Mouse (Mus musculus) limb, embryonic 14.5 days (tissue): ENCODE data around the gene Cdadc1. TPM values are rescaled to one million over a fixed set of nuclear protein-coding genes. Genes with fewer than 3 reads are reported as not detected.

Source experiments
- ATAC-seq: fragments of 200-750 bp; cut with Nextera tagmentation; 2 replicates; pipeline ENCODE4 v1.8.0; 2017; ENCODE audit warnings: low read depth, moderate number of reproducible peaks, moderate TSS enrichment; ENCODE audit not compliant: low FRiP score
- DNase-seq: peaks from one replicate; pipeline ENCODE4 v3.0.0-alpha.2; 2015; ENCODE audit warnings: low spot score
- H3K27ac ChIP-seq: fragments of 300-500 bp; sonication (generic); replicated peaks from 2 replicates; pipeline ENCODE4 v1.5.1; 2014; ENCODE audit warnings: low read depth, mild to moderate bottlenecking, low read length, moderate library complexity, mixed read lengths
- H3K27me3 ChIP-seq: fragments of 300-500 bp; sonication (generic); 2 replicates; pipeline ENCODE4 v1.6.1; 2014; ENCODE audit warnings: low read length, mixed read lengths; ENCODE audit not compliant: control insufficient read depth, insufficient read depth
- H3K36me3 ChIP-seq: fragments of 300-500 bp; sonication (generic); 2 replicates; pipeline ENCODE4 v1.6.1; 2014; ENCODE audit warnings: mild to moderate bottlenecking, low read length, moderate library complexity, mixed read lengths; ENCODE audit not compliant: control insufficient read depth, insufficient read depth
- H3K4me1 ChIP-seq: fragments of 300-500 bp; sonication (generic); 2 replicates; pipeline ENCODE4 v1.6.1; 2014; ENCODE audit warnings: antibody characterized with exemption, low read length, mixed read lengths; ENCODE audit not compliant: control insufficient read depth, insufficient read depth
- H3K4me2 ChIP-seq: fragments of 300-500 bp; sonication (generic); replicated peaks from 2 replicates; pipeline ENCODE4 v1.6.1; 2014; ENCODE audit warnings: low read depth, mild to moderate bottlenecking, low read length, moderate library complexity; ENCODE audit not compliant: severe bottlenecking
- H3K4me3 ChIP-seq: fragments of 300-500 bp; sonication (generic); replicated peaks from 2 replicates; pipeline ENCODE4 v1.5.1; 2014; ENCODE audit warnings: low read length
- H3K9ac ChIP-seq: fragments of 300-500 bp; sonication (generic); 2 replicates; pipeline ENCODE4 v1.6.1; 2014; ENCODE audit warnings: mild to moderate bottlenecking, low read depth, low read length, moderate library complexity; ENCODE audit not compliant: severe bottlenecking
- H3K9me3 ChIP-seq: fragments of 300-500 bp; sonication (generic); 2 replicates; pipeline ENCODE4 v1.6.1; 2016; ENCODE audit warnings: low read length; ENCODE audit not compliant: control insufficient read depth
- POLR2A ChIP-seq: fragments of 200-500 bp; IDR thresholded peaks from 2 replicates; pipeline ENCODE4 v1.8.0; 2012; ENCODE audit warnings: inconsistent platforms, mild to moderate bottlenecking, moderate library complexity, borderline replicate concordance; ENCODE audit not compliant: insufficient read depth, insufficient read length; ENCODE audit errors: extremely low read depth
- WGBS: fragments of 180-500 bp; shearing (Covaris S2); extraction: QIAGEN DNeasy Blood & Tissue Kit; methylation state at CpG from one replicate; pipeline ENCODE4 v1.1.7; 2014; 5-methylcytosine and 5-hydroxymethylcytosine counted together
- polyA plus RNA-seq, 2 experiments: library from polyadenylated mRNA; depleted of rRNA in 1 of 2; stranded (reverse) in 1 of 2; unstranded in 1 of 2; fragments of >200 nt; fragmentation: Nextera tagmentation in 1 of 2; extraction: Ambion mirVana in 1 of 2; gene quantifications; 2 replicates each; pipeline versions ENCODE4 v1.2.1 to v1.2.3; 2012 to 2014

Gene Cdadc1
- polyA plus RNA-seq, 2 experiments: 16.2 to 31.5 TPM

GRCm38 (mm10) chr14:59533908-59534307 lies 63.9 kb downstream of the Cdadc1 start:
- H3K4me2 ChIP-seq: no peak overlapping the region
- H3K4me1 ChIP-seq: no peaks in the 10 kb centered on the region
- no peaks in the 10 kb centered on the region for H3K27me3 ChIP-seq
- TF ChIP-seq POLR2A: no peak
- ATAC-seq: no peak
- H3K27ac ChIP-seq: no peak overlapping the region
- no peak overlapping the region for H3K9ac ChIP-seq
- H3K4me3 ChIP-seq: no peak overlapping the region
- no peak for DNase-seq
- peaks cover 3% of the 10 kb centered on the region; the same call in 1 of the 2 replicates for H3K36me3 ChIP-seq
- H3K9me3 ChIP-seq: no peaks in the 10 kb centered on the region

- Histone ChIP-seq H3K4me2 (no peak overlapping the region), H3K4me3 (no peak overlapping the region), H3K9ac (no peak overlapping the region), H3K27me3 (no peaks in the 10 kb centered on the region), H3K36me3 (peaks cover 3% of the 10 kb centered on the region; the same call in 1 of the 2 replicates), H3K4me1 (no peaks in the 10 kb centered on the region), H3K9me3 (no peaks in the 10 kb centered on the region), H3K27ac (no peak overlapping the region)
- 77% methylated on average over 1 of the region's 1 CpGs for WGBS
- TF ChIP-seq POLR2A: no peak
- DNase-seq: no peak
- no peak for ATAC-seq
Measured at GRCm38 (mm10) chr14:59532986-59533385, 64.8 kb downstream of the Cdadc1 start.

- H3K4me3 ChIP-seq: no peak overlapping the region
- no peaks in the 10 kb centered on the region for H3K4me1 ChIP-seq
- peaks cover 3% of the 10 kb centered on the region; the same call in 1 of the 2 replicates for H3K36me3 ChIP-seq
- no peak overlapping the region for H3K4me2 ChIP-seq
- 55% methylated on average over 1 of the region's 1 CpGs for WGBS
- TF ChIP-seq POLR2A: no peak
- H3K27me3 ChIP-seq: no peaks in the 10 kb centered on the region
- ATAC-seq (no peak), DNase-seq (no peak)
- no peak overlapping the region for H3K9ac ChIP-seq
- H3K27ac ChIP-seq: no peak overlapping the region
- H3K9me3 ChIP-seq: no peaks in the 10 kb centered on the region
Measured at GRCm38 (mm10) chr14:59530801-59531200, 67.0 kb downstream of the Cdadc1 start.

- H3K9ac ChIP-seq: no peak overlapping the region
- WGBS: 84% methylated on average over 5 of the region's 5 CpGs
- TF ChIP-seq POLR2A: no peak
- H3K4me2 ChIP-seq: no peak overlapping the region
- H3K27ac ChIP-seq: no peak overlapping the region
- H3K9me3 ChIP-seq: no peaks in the 10 kb centered on the region
- H3K36me3 ChIP-seq: peaks cover under 1% of the 10 kb centered on the region; the same call in 1 of the 2 replicates
- no peak overlapping the region for H3K4me3 ChIP-seq
- H3K4me1 ChIP-seq: no peaks in the 10 kb centered on the region
- no peaks in the 10 kb centered on the region for H3K27me3 ChIP-seq
- DNase-seq: no peak
- ATAC-seq: no peak
Measured at GRCm38 (mm10) chr14:59525843-59526242, 71.9 kb downstream of the Cdadc1 start.

DNA sequence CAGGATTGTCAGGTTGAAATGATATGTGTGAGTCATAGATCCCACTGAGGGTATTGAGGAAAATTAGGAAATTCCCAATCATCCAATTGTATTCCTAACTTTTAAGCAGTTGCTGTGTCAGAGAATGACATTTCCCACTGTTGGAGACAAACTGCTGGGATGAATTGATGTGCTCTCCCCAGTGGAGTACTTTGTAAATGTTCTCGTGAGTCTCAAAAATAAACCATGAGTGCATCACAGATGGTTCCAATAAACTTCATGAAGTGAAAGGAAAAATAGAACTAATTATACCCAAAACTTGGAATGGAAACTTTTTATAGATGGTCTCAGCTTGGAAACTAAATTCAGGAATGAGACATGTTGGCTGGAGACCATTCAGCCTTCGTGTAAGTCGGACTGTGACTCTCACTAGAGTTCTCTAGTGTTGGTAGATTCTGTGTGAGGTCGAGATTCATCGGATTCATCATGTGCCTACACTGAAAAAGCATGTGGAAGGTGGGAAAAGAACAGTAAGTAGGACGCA lies 83.8 kb downstream of the Cdadc1 start:
- Histone ChIP-seq H3K9ac (no peak overlapping the region), H3K4me3 (no peak overlapping the region), H3K4me1 (peaks cover 4% of the 10 kb centered on the region), H3K36me3 (no peaks in the 10 kb centered on the region), H3K4me2 (no peak overlapping the region), H3K27ac (0 out of 2 replicates have a peak overlapping the region, but pooled peaks have one; percentile 26), H3K9me3 (no peaks in the 10 kb centered on the region), H3K27me3 (no peaks in the 10 kb centered on the region)
- DNase-seq (peak; percentile 3), ATAC-seq (no peak)
- no peak for TF ChIP-seq POLR2A
- 59% methylated on average over 6 of the region's 6 CpGs for WGBS

Other genes with a start within 250 kb of the Cdadc1 start
- 1.2 and 1.3 TPM in 2 replicates for gene Phf11d, start 232.5 kb downstream of the Cdadc1 start, polyA plus RNA-seq (2012; rRNA removed)
- 1.4 and 1.5 TPM in 2 replicates for gene Phf11d, start 232.5 kb downstream of the Cdadc1 start, polyA plus RNA-seq (2014; fragmentation: Nextera tagmentation; extraction: Ambion mirVana)
- gene Phf11c, start 202.6 kb downstream of the Cdadc1 start, polyA plus RNA-seq (2012; rRNA removed): 2.0 and 2.3 TPM in 2 replicates
- 0.45 and 0.72 TPM in 2 replicates for gene Phf11c, start 202.6 kb downstream of the Cdadc1 start, polyA plus RNA-seq (2014; fragmentation: Nextera tagmentation; extraction: Ambion mirVana)
- gene Setdb2, start 157.1 kb downstream of the Cdadc1 start, polyA plus RNA-seq (2012; rRNA removed): 7.3 and 7.5 TPM in 2 replicates
- 8.4 and 10.7 TPM in 2 replicates for gene Setdb2, start 157.1 kb downstream of the Cdadc1 start, polyA plus RNA-seq (2014; fragmentation: Nextera tagmentation; extraction: Ambion mirVana)
- 13.7 and 17.4 TPM in 2 replicates for gene Cab39l, start 157.0 kb downstream of the Cdadc1 start, polyA plus RNA-seq (2012; rRNA removed)
- 40.3 and 41.4 TPM in 2 replicates for gene Cab39l, start 157.0 kb downstream of the Cdadc1 start, polyA plus RNA-seq (2014; fragmentation: Nextera tagmentation; extraction: Ambion mirVana)
- gene Shisa2, start 27.3 kb upstream of the Cdadc1 start, polyA plus RNA-seq (2012; rRNA removed): 42.7 and 68.2 TPM in 2 replicates
- gene Shisa2, start 27.3 kb upstream of the Cdadc1 start, polyA plus RNA-seq (2014; fragmentation: Nextera tagmentation; extraction: Ambion mirVana): 43.8 and 52.3 TPM in 2 replicates